In genomic region chr4:148515313-148515712, GRCm38 (mm10) we compare ENCODE assay signal across 13 mouse cellular contexts. TPM values are rescaled to one million over a fixed set of nuclear protein-coding genes. Genes with fewer than 3 reads are reported as not detected.
A peak's percentile ranks its signal among the peaks of the same experiment; 100 is the strongest.
DNase-seq lines count a peak whose midpoint lies in the region; TF ChIP-seq lines count a peak whose summit lies in the region.
"Had no signal": no experiment of that assay in that cellular context is flagged by ENCODE, and none has a peak within 500 bp of the region (broad histone marks: within the 10 kb centered on the region; RNA-seq: fewer than 3 reads in every experiment).

No protein-coding gene starts in this region.

- intact Hi-C loops in gastrocnemius, adult 2 months (cut with DNase I), result no loop called here
- intact Hi-C loops in gastrocnemius, postnatal 14 days (cut with DNase I; ENCODE audit: low total_unique reads), result no loop called here
- intact Hi-C loops in left cerebral cortex, postnatal 4 days (cut with DNase I), result no loop called here

- no peak for TF ChIP-seq POLR2A in brain, embryonic 14.5 days (IDR thresholded peaks at IDR 0.05; ENCODE audit: borderline replicate concordance, extremely low read depth, insufficient read depth, insufficient read length, poor library complexity, severe bottlenecking)

- peak overlapping the region; percentile 83 for H3K27ac ChIP-seq in gastrocnemius, adult 2 months
- H3K27ac ChIP-seq: liver, embryonic 13.5 days; midbrain, embryonic 13.5 days had no signal

- TF ChIP-seq CTCF in gastrocnemius, adult 2 months (IDR thresholded peaks at IDR 0.05), result peak; percentile 64
- TF ChIP-seq CTCF in brain, embryonic 14.5 days (IDR thresholded peaks at IDR 0.05; ENCODE audit: borderline replicate concordance, extremely low read depth, insufficient read depth, insufficient read length), result peak; percentile 34; the same call in 1 of the 2 replicates

- no peak for DNase-seq in gastrocnemius, adult 2 months
- no peak for DNase-seq in gastrocnemius, postnatal 14 days
- peak; percentile 19 for DNase-seq in lung, postnatal 10 days
- no peak for DNase-seq in lung, adult 18-20 months
- peak; percentile 11 for DNase-seq in brain, embryonic 14.5 days (ENCODE audit: low read depth)
- DNase-seq in splenic B cell, adult 2 months (ENCODE audit: low read depth, low spot score), result peak; percentile 4
- no peak for DNase-seq in left cerebral cortex, postnatal 4 days
- DNase-seq in gastrocnemius, adult 8-10 months (ENCODE audit: low spot score in 2 of 2), result no peak
- DNase-seq: adrenal gland, adult 8-10 months; cerebellum, adult 2 months; liver, embryonic 13.5 days had no signal

- peaks cover 6% of the 10 kb centered on the region; the same call in 1 of the 2 replicates for H3K36me3 ChIP-seq in splenic B cell, adult 2 months (ENCODE audit: control insufficient read depth, insufficient read depth, low read length, poor library complexity, severe bottlenecking)

- no peaks in the 10 kb centered on the region for H3K27me3 ChIP-seq in splenic B cell, adult 2 months (ENCODE audit: control insufficient read depth, insufficient read depth, low read length, poor library complexity, severe bottlenecking)
- H3K27me3 ChIP-seq: liver, embryonic 13.5 days; midbrain, embryonic 13.5 days had no signal

- no peak overlapping the region for H3K4me3 ChIP-seq in gastrocnemius, adult 2 months
- H3K4me3 ChIP-seq: liver, embryonic 13.5 days; midbrain, embryonic 13.5 days had no signal

RNA-seq across cellular contexts. Expression of gene Angptl7, which starts 15.1 kb away (rescaled TPM):
- total RNA-seq in gastrocnemius, adult 2 months (2021), result 10 to 100 TPM; 27.8 to 52.8 TPM
- total RNA-seq in gastrocnemius, postnatal 14 days (2021), result 10 to 100 TPM; 23.9 to 72.0 TPM
- polyA plus RNA-seq in brain, embryonic 14.5 days (2012; rRNA removed), result 0.05 and 0.08 TPM in 2 replicates
- total RNA-seq in left cerebral cortex, postnatal 4 days (2021), result under 1 TPM in 1 of 2 experiments, not detected in 1; 0.42 TPM
- 10 to 100 TPM in 2 of 4 experiments, 1 to 10 TPM in 2; 5.3 to 49.1 (median 25.5) TPM for total RNA-seq in gastrocnemius, adult 8-10 months (2022)
- total RNA-seq: neutrophil, adult 5-6 weeks had no signal

RNA-seq across cellular contexts. Expression of gene Exosc10, which starts 42.9 kb away (rescaled TPM):
- 10 to 100 TPM; 21.0 to 21.6 TPM for total RNA-seq in gastrocnemius, adult 2 months (2021)
- total RNA-seq in gastrocnemius, postnatal 14 days (2021), result 10 to 100 TPM; 20.0 to 23.0 TPM
- polyA plus RNA-seq in brain, embryonic 14.5 days (2012; rRNA removed), result 59.7 and 71.3 TPM in 2 replicates
- total RNA-seq in left cerebral cortex, postnatal 4 days (2021), result 10 to 100 TPM; 70.7 to 75.5 TPM
- total RNA-seq in gastrocnemius, adult 8-10 months (2022), result 10 to 100 TPM; 14.7 to 20.8 (median 17.6) TPM

Comparison
In these comparisons a context has a peak if more than half of its experiments do, and no peak if none do; other contexts are left out.
1. DNase-seq: peak in lung, postnatal 10 days (single experiment), brain, embryonic 14.5 days (single experiment) and splenic B cell, adult 2 months (single experiment); none in gastrocnemius, adult 2 months (single experiment), gastrocnemius, postnatal 14 days (single experiment), lung, adult 18-20 months (0 of 2), left cerebral cortex, postnatal 4 days (single experiment) and gastrocnemius, adult 8-10 months (0 of 2).
2. RNA of gene Angptl7, which starts 15.1 kb away (total RNA-seq): 23.9 to 72.0 TPM in gastrocnemius, postnatal 14 days, 27.8 to 52.8 TPM in gastrocnemius, adult 2 months and 5.3 to 49.1 TPM in gastrocnemius, adult 8-10 months; 0.42 TPM in left cerebral cortex, postnatal 4 days; every median in the first group is over 4 times any median in the second.